Mouse (Mus musculus) large intestine, adult 2 months (tissue): ENCODE data around the gene Slc3a2. TPM values are rescaled to one million over a fixed set of nuclear protein-coding genes. Genes with fewer than 3 reads are reported as not detected.

Experiments used
- DNase-seq: peaks from one replicate; pipeline ENCODE4 v3.0.0-alpha.2; 2012; ENCODE audit warnings: low read depth, low spot score
- WGBS: fragments of 180-500 bp; shearing (Covaris S2); methylation state at CpG from one replicate; pipeline ENCODE4 v1.1.7; 2018; 5-methylcytosine and 5-hydroxymethylcytosine counted together
- polyA plus RNA-seq: library from polyadenylated mRNA; depleted of rRNA; stranded (reverse); fragments of >200 nt; gene quantifications from 2 replicates; pipeline ENCODE4 v1.2.3, GENCODE M21; 2012

Gene Slc3a2
- polyA plus RNA-seq, 1 experiment = 194 TPM

DNA sequence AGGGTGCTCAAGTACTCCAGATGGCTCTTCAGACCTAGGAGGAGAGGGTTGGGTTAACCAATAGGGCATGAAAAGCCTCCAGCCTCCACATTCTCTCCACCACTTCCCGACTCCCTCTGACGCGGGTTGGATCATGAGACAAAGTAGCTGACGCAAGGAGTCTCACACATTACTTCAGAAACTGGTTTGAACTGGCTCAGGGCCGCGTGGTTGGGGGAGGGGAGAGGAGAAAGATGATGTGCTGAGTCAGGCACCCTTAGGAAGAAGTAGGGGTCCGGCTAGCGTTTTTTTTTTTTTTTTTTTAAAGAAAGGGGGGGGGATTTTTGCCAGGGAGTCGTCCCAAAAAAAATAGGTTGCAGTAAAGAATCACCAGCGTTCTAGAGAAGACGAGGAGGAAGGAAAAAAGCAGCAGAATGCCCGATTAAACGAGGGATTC is 10.3 kb downstream of the Slc3a2 start:
- under 1% methylated on average over 13 of the region's 13 CpGs for WGBS
- DNase-seq = no peak

DNA sequence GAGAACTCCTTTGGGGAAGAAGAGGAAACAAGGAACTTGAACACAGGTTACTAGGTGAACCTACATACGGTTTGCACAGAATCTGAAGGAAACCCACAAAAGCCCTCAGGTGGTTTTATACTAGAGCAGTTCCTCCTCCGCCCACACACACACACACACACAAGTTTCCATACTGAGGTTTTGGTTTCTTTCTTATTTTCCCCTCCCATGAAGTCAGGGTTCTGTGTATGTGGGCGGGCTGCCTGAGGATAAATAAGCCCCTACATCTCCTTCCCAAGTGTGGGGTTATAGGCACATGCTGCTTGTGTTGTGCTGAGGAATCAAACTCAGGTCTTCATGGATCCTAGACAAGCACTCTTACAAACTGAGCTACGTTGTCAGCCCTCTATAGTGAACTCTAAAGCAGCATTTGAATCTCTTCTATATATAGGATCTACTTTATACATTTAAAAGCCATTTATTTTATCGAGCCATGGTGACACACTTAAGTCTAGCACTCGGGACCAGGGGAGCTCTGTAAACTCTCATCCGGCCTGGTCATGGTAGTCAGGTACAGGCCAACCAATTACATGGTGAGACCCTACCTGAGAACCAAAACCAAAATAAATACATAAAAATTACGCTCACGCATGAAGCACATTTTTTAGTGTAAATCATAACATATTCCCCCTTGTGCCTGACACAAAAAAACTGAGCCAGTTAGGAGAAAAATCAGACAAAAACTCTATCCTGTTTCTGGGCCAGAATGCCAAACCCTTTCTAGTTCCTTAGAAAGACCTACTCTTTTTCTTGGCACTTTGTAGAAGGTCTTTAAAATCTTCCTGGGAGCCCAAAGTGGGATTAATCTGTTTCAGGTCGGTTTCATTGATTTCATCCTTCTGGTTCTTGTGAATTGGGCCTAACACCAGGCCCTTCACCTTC is 11.0 kb downstream of the Slc3a2 start:
- 29% methylated on average over 10 of the region's 10 CpGs for WGBS
- DNase-seq = no peak

GRCm38 (mm10) chr19:8711506-8711905 is 11.7 kb downstream of the Slc3a2 start:
- DNase-seq = no peak
- WGBS = 22% methylated on average over 4 of the region's 4 CpGs

GRCm38 (mm10) chr19:8710057-8710456 is 13.1 kb downstream of the Slc3a2 start:
- DNase-seq = no peak
- 71% methylated on average over 2 of the region's 2 CpGs for WGBS

DNA sequence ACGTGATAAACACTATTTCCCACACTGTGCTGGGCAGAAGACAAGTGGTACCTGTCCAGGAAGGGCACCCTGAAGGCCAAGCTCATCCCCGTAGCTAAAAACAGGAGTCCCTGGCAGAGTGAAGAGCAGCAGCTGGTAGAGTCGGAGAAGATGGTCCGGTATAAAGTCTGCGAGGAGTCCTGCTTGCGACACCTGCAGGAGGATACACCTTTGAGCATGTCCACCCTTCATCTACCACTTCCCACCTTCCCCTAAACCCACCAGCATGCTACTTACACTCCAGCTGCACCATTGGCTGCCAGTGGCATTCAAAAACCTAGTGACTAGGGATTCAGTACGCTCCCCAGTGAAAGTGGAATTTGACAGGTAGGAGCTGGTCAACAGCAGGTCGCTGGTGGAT is 14.2 kb downstream of the Slc3a2 start:
- DNase-seq = no peak
- 90% methylated on average over 8 of the region's 8 CpGs for WGBS

GRCm38 (mm10) chr19:8706930-8707329 is 16.2 kb downstream of the Slc3a2 start:
- 92% methylated on average over 7 of the region's 7 CpGs for WGBS
- no peak for DNase-seq

DNA sequence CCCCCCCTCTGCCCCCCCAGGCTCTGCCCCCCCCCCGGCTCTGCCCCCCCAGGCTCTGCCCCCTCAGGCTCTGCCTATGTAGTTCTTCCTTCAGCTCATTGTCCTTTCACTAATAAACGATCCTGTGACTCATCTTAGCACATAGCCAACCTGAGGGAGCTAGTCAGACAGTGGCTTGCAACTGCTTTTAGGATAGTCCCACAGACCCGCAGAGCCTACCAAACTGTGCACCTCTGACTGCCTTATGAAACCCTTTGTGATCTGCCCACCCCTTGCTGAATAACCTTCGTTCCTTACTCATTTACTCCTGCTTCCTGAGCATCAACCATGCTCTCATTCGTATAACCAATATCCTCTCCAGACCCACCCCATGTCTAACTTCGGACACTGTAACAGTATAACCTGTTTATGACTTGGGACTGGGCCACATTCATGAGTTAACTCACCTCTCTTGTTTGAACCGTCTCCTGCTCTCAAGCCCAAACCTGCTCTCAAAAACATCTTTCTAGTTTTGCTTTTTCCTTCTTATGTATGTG is 17.0 kb downstream of the Slc3a2 start:
- 50% methylated on average over 7 of the region's 7 CpGs for WGBS
- DNase-seq = no peak

- DNase-seq = no peak
- 76% methylated on average over 6 of the region's 6 CpGs for whole genome bisulfite sequencing
These were observed 18.0 kb downstream of the Slc3a2 start for GRCm38 (mm10) chr19:8705026-8705708.

DNA sequence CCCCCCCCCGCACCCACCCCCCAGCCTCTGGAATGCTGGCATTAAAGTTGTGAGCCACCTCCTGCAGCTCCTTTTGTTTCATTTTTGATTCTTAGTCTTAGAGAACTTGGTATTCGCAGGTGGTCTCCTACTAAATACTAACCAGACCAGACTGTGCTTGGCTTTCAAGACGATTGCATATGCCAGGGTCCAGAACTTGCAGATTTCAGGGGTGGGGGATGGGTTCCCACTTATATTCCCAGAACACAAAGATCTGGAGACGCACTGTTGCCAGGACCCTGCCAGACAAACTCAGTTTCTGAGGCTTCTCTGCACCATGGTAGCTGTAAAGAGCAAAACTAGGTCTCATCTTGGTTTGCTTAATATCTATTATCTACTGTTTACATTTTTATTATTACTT is 19.6 kb downstream of the Slc3a2 start:
- 67% methylated on average over 4 of the region's 4 CpGs for WGBS

GRCm38 (mm10) chr19:8702458-8702857 is 20.7 kb downstream of the Slc3a2 start:
- 28% methylated on average over 3 of the region's 3 CpGs for WGBS

More for the DNA sequence above, 19.6 kb downstream of the Slc3a2 start:
- no peak for DNase-seq

DNA sequence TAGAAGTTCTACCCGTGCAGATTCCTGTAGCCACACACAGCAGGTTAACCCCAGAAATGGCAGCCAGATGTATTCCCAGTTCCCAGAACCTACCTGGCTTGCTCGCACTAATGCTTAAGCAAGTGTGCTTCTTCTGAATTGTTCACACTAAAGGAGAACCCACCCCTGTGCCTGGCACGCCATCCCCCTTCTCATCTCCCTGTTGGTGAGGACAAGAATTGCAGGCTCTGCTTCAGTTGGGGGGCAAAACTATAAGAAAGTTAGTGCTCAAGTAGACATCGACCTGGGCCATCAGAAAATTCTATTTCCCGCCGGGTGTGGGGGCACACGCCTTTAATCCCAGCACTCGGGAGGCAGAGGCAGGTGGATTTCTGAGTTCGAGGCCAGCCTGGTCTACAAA is 23.5 kb downstream of the Slc3a2 start:
- no peak for DNase-seq
- 82% methylated on average over 9 of the region's 9 CpGs for WGBS

More at GRCm38 (mm10) chr19:8702458-8702857, 20.7 kb downstream of the Slc3a2 start:
- DNase-seq = no peak

DNA sequence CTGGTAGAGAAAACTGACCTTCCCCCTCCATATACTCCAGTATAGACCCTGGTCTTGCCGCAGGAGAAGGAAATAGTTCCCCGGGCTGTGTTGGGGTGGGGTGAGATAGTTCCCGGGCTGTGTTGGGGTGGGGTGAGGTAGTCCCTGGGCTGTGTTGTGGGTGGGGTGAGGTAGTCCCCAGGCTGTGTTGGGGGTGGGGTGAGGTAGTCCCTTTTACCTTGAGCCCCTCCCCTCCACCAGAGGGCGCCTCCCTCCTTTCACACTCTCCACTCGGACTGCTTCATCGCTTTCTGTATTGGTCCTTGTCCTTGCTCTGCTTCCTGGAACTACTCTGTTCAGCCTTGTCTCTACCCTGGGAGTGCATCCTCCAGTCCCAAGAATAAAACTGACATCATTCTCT is 27.8 kb downstream of the Slc3a2 start:
- no peak for DNase-seq
- 14% methylated on average over 6 of the region's 6 CpGs for WGBS

DNA sequence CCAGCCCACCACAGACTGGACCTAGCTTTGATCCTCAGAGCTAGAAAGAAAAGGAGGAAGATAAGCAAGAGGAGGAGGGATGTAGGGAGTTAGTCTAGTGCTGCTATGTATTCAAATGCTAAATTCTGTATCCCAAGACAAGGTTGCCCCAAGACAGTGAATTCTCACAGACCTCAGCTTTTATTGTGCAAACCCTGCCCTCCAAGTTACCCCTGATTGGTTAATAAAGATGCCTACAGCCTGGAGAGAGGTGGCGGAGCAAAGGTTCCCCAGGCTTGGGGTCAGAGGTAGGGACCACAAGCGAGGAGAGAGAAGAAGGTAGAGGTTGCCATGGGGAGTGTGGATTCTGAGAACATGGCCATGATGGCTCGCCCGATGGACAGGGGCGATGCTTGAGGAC is 30.4 kb downstream of the Slc3a2 start:
- no peak for DNase-seq
- WGBS = 83% methylated on average over 5 of the region's 5 CpGs

DNA sequence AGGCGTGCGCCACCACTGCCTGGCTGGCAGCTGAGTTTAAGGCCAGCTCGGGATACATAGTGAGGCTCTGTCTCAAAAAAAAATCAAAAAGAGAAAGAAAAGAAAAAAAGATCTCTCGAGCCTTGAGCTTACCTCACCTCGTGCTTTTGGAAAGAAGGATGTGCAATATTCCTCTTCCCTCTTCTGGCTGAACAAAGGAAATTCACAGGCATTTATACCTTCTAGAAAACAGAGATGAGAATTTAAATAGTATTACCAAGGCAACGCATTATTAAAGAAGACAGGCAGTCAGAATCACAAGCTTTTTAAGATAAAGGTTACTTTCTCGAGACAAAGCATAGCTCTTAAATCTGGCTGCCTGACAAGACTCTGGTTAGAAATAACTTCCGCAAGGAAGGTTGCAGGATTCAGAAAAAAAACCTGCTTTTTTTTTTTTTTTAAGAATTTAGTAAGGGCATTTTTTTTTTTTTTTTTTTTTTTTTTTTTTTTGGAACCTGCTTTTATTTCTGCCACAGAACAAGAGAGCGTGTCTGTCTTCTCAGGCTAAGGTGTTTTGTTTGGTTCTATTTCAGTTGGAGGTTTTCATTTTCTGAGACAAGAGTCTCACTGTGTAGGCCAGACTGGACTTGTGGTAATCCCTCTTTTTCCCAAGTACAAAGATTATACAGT is 31.2 kb downstream of the Slc3a2 start:
- DNase-seq = no peak
- 71% methylated on average over 9 of the region's 9 CpGs for WGBS

GRCm38 (mm10) chr19:8683627-8684026 is 39.5 kb downstream of the Slc3a2 start:
- no peak for DNase-seq
- WGBS = 91% methylated on average over 2 of the region's 2 CpGs

DNA sequence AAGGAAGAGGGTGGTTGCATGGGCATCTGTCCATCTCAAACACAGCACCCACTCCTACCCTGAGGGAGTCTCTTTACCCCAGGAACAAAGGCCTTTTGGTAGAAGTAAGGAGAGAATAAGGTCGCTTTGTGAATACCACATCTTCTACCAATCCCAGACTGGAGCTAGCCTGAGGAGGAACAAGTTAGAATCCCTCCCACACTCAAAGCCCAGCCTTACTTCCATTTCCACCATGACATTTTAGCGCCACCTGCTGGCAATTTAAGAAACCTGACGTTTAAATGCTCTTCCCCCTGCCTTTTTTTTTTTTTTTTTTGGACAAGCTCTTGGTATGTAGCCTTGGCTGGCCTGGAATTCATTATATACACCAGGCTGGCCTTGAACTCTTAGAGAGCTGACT is 40.2 kb downstream of the Slc3a2 start:
- peak; percentile 83 for DNase-seq
- WGBS = 1% methylated on average over 3 of the region's 3 CpGs

DNA sequence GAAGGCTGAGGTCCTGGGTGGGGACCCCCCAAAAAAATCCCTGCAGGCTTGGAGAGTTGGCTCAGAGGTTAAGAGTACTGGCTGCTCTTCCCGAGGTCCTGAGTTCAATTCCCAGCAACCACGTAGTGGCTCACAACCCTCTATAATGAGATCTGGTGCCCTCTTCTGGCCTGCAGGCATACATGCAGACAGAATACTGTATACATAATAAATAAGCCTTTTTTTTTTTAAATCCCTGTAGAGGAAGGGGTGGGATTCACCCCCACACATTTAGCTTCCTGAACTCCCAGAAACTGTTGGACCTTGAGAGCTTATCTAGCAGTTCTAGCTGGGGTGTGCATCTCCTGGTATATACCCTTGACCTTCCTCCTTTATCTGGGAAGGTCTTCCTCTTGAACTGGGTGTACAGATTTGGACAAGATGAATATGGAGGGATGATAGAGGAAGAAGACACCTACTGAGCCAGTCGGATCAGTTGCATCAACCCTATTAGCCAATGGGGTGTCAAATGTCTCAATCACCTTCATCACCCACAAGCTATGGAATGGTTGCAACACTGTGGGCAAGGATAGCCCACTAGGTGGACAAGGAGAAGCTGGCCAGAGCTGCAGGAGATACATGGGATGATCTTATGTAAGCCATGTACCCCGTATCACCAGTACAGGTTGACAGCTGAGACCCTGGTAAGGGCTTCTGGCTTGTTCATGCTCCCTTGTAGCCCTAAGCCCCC is 41.4 kb downstream of the Slc3a2 start:
- no peak for DNase-seq
- WGBS = 93% methylated on average over 4 of the region's 4 CpGs

- no peak for DNase-seq
- WGBS = 11% methylated on average over 18 of the region's 18 CpGs
These were observed 44.0 kb downstream of the Slc3a2 start for GRCm38 (mm10) chr19:8679031-8679779.
